Mouse (Mus musculus) heart, postnatal 0 days (tissue): ENCODE results near the gene Map1lc3b.

Experiments used
- CTCF ChIP-seq: IDR thresholded peaks from 2 replicates; pipeline ENCODE4 v1.5.1; 2016; ENCODE audit warnings: antibody characterized with exemption, control low read depth, low read depth
- EP300 ChIP-seq: IDR thresholded peaks from 2 replicates; pipeline ENCODE4 v1.6.1; 2016; ENCODE audit warnings: antibody characterized with exemption, low read depth

DNA sequence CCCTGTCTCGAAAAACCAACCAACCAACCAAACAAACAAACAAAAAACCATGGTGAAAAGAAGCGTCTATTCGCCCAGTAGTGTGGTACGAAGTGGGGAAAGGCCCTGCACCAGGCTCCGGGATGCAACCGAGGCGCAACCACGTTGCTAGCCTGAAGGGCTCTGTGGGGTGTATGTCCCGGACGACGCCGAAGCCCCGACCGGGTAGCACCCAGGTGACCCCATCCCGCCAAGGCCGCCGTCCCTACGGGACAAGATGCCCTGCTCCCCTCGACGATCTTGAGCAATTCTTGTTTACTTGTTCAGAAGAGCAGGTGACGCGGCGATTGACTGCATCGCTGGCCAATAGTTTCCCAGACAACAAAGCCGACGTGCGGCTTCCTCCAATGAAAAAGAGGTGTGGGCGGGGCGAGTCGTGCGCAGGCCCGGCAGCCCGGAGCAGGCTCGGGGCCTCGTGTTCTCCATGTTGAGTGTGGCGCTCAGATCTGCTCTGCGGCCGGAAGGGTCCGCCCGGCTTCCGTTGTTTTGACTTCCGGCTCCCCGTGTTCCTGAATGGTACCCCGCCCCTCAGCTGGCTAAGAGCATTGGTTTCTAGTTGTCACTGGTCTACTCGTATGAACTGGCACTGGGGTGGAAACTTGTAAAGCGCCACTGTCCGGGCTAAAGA, 4.9 kb upstream of the Map1lc3b start:
- no peak for TF ChIP-seq CTCF
- peak; percentile 90 for TF ChIP-seq EP300
